In genomic region chr19:56300835-56301234, GRCm38 (mm10) we compare ENCODE assay signal across 13 mouse cellular contexts. TPM values are rescaled to one million over a fixed set of nuclear protein-coding genes. Genes with fewer than 3 reads are reported as not detected.
DNase-seq lines count a peak whose midpoint lies in the region; ATAC-seq and TF ChIP-seq lines count a peak whose summit lies in the region.
"Had no signal": no experiment of that assay in that cellular context is flagged by ENCODE, and none has a peak within 500 bp of the region (broad histone marks: within the 10 kb centered on the region; RNA-seq: fewer than 3 reads in every experiment).

No protein-coding gene starts in this region.

- no peak overlapping the region for H3K4me3 ChIP-seq in hindbrain, postnatal 0 days (ENCODE audit: low read length)
- H3K4me3 ChIP-seq in hindbrain, embryonic 11.5 days (ENCODE audit: low read depth, low read length), result no peak overlapping the region
- H3K4me3 ChIP-seq: megakaryocyte, embryonic 14.5 days; neural tube, embryonic 13.5 days had no signal

- peak; percentile 53 to 74 for DNase-seq in adrenal gland, adult (ENCODE audit: inconsistent age in 2 of 2, low spot score in 1 of 2)
- no peak for DNase-seq in adrenal gland, postnatal 4 days (ENCODE audit: low spot score in 2 of 2)
- peak; percentile 71 for DNase-seq in hindbrain, postnatal 0 days (ENCODE audit: low spot score)
- DNase-seq in hindbrain, embryonic 11.5 days (ENCODE audit: low spot score), result no peak
- DNase-seq in adrenal gland, postnatal 25 days, result peak; percentile 46
- DNase-seq in heart, postnatal 10 days, result peak; percentile 51 to 57
- DNase-seq in kidney, adult 8-10 months, result no peak
- no peak for DNase-seq in kidney, adult 18-20 months
- DNase-seq: kidney, postnatal 4 days had no signal

- peak; percentile 87 for ATAC-seq in hindbrain, postnatal 0 days
- ATAC-seq in hindbrain, embryonic 11.5 days (ENCODE audit: low FRiP score), result no peak

- no peaks in the 10 kb centered on the region for H3K36me3 ChIP-seq in hindbrain, postnatal 0 days (ENCODE audit: insufficient read depth, low read length)
- no peaks in the 10 kb centered on the region for H3K36me3 ChIP-seq in hindbrain, embryonic 11.5 days (ENCODE audit: control insufficient read depth, insufficient read depth, low read length)
- H3K36me3 ChIP-seq: G1E; neural tube, embryonic 13.5 days had no signal

- H3K4me2 ChIP-seq in hindbrain, postnatal 0 days (ENCODE audit: low read depth, low read length), result no peak overlapping the region
- H3K4me2 ChIP-seq in hindbrain, embryonic 11.5 days (replicated peaks; ENCODE audit: low read depth, low read length), result no peak overlapping the region
- H3K4me2 ChIP-seq: neural tube, embryonic 13.5 days had no signal

- no peak for TF ChIP-seq CTCF in hindbrain, postnatal 0 days (IDR thresholded peaks at IDR 0.05; ENCODE audit: low read depth)

- H3K4me1 ChIP-seq in hindbrain, postnatal 0 days (ENCODE audit: insufficient read depth, low read length), result 0 out of 2 replicates have a peak, but pooled peaks cover 6% of the 10 kb centered on the region
- no peaks in the 10 kb centered on the region for H3K4me1 ChIP-seq in hindbrain, embryonic 11.5 days (replicated peaks; ENCODE audit: control insufficient read depth, insufficient read depth, low read length)
- H3K4me1 ChIP-seq: megakaryocyte, embryonic 14.5 days had no signal

- intact Hi-C loops in heart, postnatal 10 days (cut with DNase I), result no loop called here

- no peak overlapping the region for H3K9ac ChIP-seq in hindbrain, postnatal 0 days (replicated peaks; ENCODE audit: low read length)
- H3K9ac ChIP-seq in hindbrain, embryonic 11.5 days (ENCODE audit: low read depth, low read length), result no peak overlapping the region
- H3K9ac ChIP-seq: liver, embryonic 14.5 days; neural tube, embryonic 13.5 days had no signal

- no peaks in the 10 kb centered on the region for H3K27me3 ChIP-seq in hindbrain, postnatal 0 days (ENCODE audit: insufficient read depth, low read length)
- H3K27me3 ChIP-seq in hindbrain, embryonic 11.5 days (ENCODE audit: control insufficient read depth, insufficient read depth, low read length), result no peaks in the 10 kb centered on the region
- H3K27me3 ChIP-seq: neural tube, embryonic 13.5 days had no signal

- no peaks in the 10 kb centered on the region for H3K9me3 ChIP-seq in hindbrain, postnatal 0 days (ENCODE audit: low read length)
- H3K9me3 ChIP-seq in hindbrain, embryonic 11.5 days (ENCODE audit: control insufficient read depth, low read length), result no peaks in the 10 kb centered on the region
- H3K9me3 ChIP-seq: G1E; megakaryocyte, embryonic 14.5 days; neural tube, embryonic 13.5 days had no signal

- no peak overlapping the region for H3K27ac ChIP-seq in hindbrain, postnatal 0 days
- H3K27ac ChIP-seq in hindbrain, embryonic 11.5 days (ENCODE audit: low read depth, low read length), result no peak overlapping the region
- H3K27ac ChIP-seq: liver, embryonic 14.5 days; neural tube, embryonic 13.5 days had no signal

- WGBS in hindbrain, postnatal 0 days, result 38% methylated on average over 11 of the region's 11 CpGs
- WGBS in hindbrain, embryonic 11.5 days, result 72% methylated on average over 11 of the region's 11 CpGs

RNA-seq across cellular contexts. Expression of gene Habp2, which starts 13.9 kb away (rescaled TPM):
- 1 to 10 TPM; 5.4 to 9.1 TPM for total RNA-seq in adrenal gland, postnatal 4 days (2021)
- not detected in 2 replicates for total RNA-seq in hindbrain, postnatal 0 days (2014; rRNA removed)
- polyA plus RNA-seq in hindbrain, postnatal 0 days (2015; fragmentation: Nextera tagmentation; extraction: Ambion mirVana), result not detected in 2 replicates
- polyA plus RNA-seq in hindbrain, embryonic 11.5 days (2014; fragmentation: Nextera tagmentation; extraction: Ambion mirVana), result not detected in 2 replicates
- 0.86 TPM in 1 of 2 replicates, not detected in the other for total RNA-seq in adrenal gland, postnatal 25 days (2021)
- not detected for total RNA-seq in heart, postnatal 10 days (2021)
- polyA plus RNA-seq: G1E had no signal

Comparison
In these comparisons a context has a peak if more than half of its experiments do, and no peak if none do; other contexts are left out.
1. DNase-seq: peak in adrenal gland, adult (2 of 2), hindbrain, postnatal 0 days (single experiment), adrenal gland, postnatal 25 days (single experiment) and heart, postnatal 10 days (2 of 2); none in adrenal gland, postnatal 4 days (0 of 2), hindbrain, embryonic 11.5 days (single experiment), kidney, adult 8-10 months (0 of 2) and kidney, adult 18-20 months (single experiment).